Mouse (Mus musculus) neural tube, embryonic 12.5 days (tissue): ENCODE measurements at regions not wholly inside any gene's neighbourhood (a gene's known extent, or its start where the extent isn't known, plus 50 kb on each side); places are given as distances from the start of the nearest gene placed in this dataset.

Experiments used
- ATAC-seq: fragments of 200-750 bp; cut with Nextera tagmentation; 2 replicates; pipeline ENCODE4 v1.8.0; 2017; ENCODE audit warnings: low read depth, mild to moderate bottlenecking, moderate TSS enrichment, moderate library complexity; ENCODE audit not compliant: low FRiP score
- H3K27ac ChIP-seq: fragments of 300-500 bp; sonication (generic); 2 replicates; pipeline ENCODE4 v1.5.1; 2016
- H3K27me3 ChIP-seq: fragments of 300-500 bp; sonication (generic); replicated peaks from 2 replicates; pipeline ENCODE4 v1.6.1; 2016; ENCODE audit warnings: mild to moderate bottlenecking
- H3K36me3 ChIP-seq: fragments of 300-500 bp; sonication (generic); 2 replicates; pipeline ENCODE4 v1.6.1; 2016; ENCODE audit warnings: mild to moderate bottlenecking
- H3K4me1 ChIP-seq: fragments of 300-500 bp; sonication (generic); 2 replicates; pipeline ENCODE4 v1.6.1; 2016
- H3K4me2 ChIP-seq: fragments of 300-500 bp; sonication (generic); replicated peaks from 2 replicates; pipeline ENCODE4 v1.6.1; 2016; ENCODE audit warnings: mild to moderate bottlenecking
- H3K4me3 ChIP-seq: fragments of 300-500 bp; sonication (generic); 2 replicates; pipeline ENCODE4 v1.5.1; 2016
- H3K9ac ChIP-seq: fragments of 300-500 bp; sonication (generic); 2 replicates; pipeline ENCODE4 v1.6.1; 2016; ENCODE audit warnings: mild to moderate bottlenecking
- H3K9me3 ChIP-seq: fragments of 300-500 bp; sonication (generic); 2 replicates; pipeline ENCODE4 v1.6.1; 2016; ENCODE audit warnings: mild to moderate bottlenecking
- WGBS: fragments of 180-500 bp; shearing (Covaris S2); methylation state at CpG from one replicate; pipeline ENCODE4 v1.1.7; 2016; 5-methylcytosine and 5-hydroxymethylcytosine counted together

DNA sequence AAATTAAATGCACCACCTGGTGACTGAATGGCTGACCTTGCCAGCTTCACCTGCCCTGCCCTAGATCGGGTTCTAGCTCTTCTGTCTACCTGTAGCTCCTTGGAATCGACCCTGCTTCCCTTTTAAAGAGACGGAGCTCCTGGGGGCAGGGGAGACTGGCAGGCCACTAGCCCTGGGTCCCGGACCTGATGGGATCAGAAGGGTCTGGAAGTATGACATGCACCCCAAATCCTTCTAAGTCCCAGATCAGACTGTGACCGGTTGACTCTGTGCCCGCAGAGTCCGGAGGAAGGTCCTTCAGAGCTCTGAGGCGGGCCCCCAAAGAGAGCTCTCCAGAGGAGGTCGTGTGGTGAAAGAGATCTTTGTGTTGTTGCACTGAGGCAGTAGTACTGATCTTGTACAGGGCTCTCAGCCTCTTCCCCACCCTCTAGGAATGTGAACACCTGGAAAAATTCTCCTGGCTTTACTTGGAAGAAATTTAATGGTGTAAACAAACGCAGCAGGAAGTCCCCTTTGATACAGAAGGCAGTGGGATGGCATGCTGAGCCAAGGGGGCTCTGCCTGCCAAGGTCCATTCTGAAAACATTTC is 259.2 kb upstream of the Nr2f2 start:
- peak; percentile 67 for ATAC-seq
- 0 out of 2 replicates have a peak overlapping the region, but pooled peaks have one; percentile 0 for H3K9ac ChIP-seq
- H3K4me2 ChIP-seq = peak overlapping the region; percentile 59
- H3K36me3 ChIP-seq = no peaks in the 10 kb centered on the region
- H3K9me3 ChIP-seq = no peaks in the 10 kb centered on the region
- no peak overlapping the region for H3K27ac ChIP-seq
- no peak overlapping the region for H3K4me3 ChIP-seq
- 4% methylated on average over 10 of the region's 10 CpGs for WGBS
- peaks cover 25% of the 10 kb centered on the region for H3K4me1 ChIP-seq
- no peaks in the 10 kb centered on the region for H3K27me3 ChIP-seq

- ATAC-seq = peak; percentile 92
Measured at GRCm38 (mm10) chr7:70624727-70625642, 258.4 kb upstream of the Nr2f2 start.

GRCm38 (mm10) chr7:70624031-70624726 is 257.6 kb upstream of the Nr2f2 start:
- WGBS = 7% methylated on average over 16 of the region's 16 CpGs
- no peak overlapping the region for H3K4me3 ChIP-seq
- H3K27ac ChIP-seq = no peak overlapping the region
- ATAC-seq = no peak
- H3K4me2 ChIP-seq = peak overlapping the region; percentile 59
- no peak overlapping the region for H3K9ac ChIP-seq
- H3K4me1 ChIP-seq = peaks cover 25% of the 10 kb centered on the region
- H3K36me3 ChIP-seq = no peaks in the 10 kb centered on the region
- no peaks in the 10 kb centered on the region for H3K9me3 ChIP-seq
- H3K27me3 ChIP-seq = no peaks in the 10 kb centered on the region

More at GRCm38 (mm10) chr7:70624727-70625642, 258.4 kb upstream of the Nr2f2 start:
- 2% methylated on average over 30 of the region's 30 CpGs for WGBS
- Histone ChIP-seq H3K4me3 (peak overlapping the region; percentile 5; the same call in 1 of the 2 replicates), H3K9ac (no peak overlapping the region), H3K27ac (no peak overlapping the region), H3K27me3 (no peaks in the 10 kb centered on the region), H3K4me2 (peak overlapping the region; percentile 59), H3K9me3 (no peaks in the 10 kb centered on the region), H3K36me3 (no peaks in the 10 kb centered on the region), H3K4me1 (peaks cover 25% of the 10 kb centered on the region)

GRCm38 (mm10) chr7:70619400-70619799 is 252.9 kb upstream of the Nr2f2 start:
- Histone ChIP-seq H3K4me3 (no peak overlapping the region), H3K9ac (no peak overlapping the region), H3K9me3 (no peaks in the 10 kb centered on the region), H3K4me1 (peaks cover 6% of the 10 kb centered on the region), H3K27ac (no peak overlapping the region), H3K4me2 (no peak overlapping the region), H3K36me3 (no peaks in the 10 kb centered on the region), H3K27me3 (no peaks in the 10 kb centered on the region)
- no peak for ATAC-seq
- 93% methylated on average over 7 of the region's 7 CpGs for WGBS

- Histone ChIP-seq H3K36me3 (no peaks in the 10 kb centered on the region), H3K4me2 (no peak overlapping the region), H3K27me3 (no peaks in the 10 kb centered on the region), H3K9me3 (no peaks in the 10 kb centered on the region), H3K4me3 (no peak overlapping the region), H3K9ac (no peak overlapping the region), H3K27ac (no peak overlapping the region), H3K4me1 (no peaks in the 10 kb centered on the region)
- WGBS = 17% methylated on average over 5 of the region's 5 CpGs
- no peak for ATAC-seq
Measured at GRCm38 (mm10) chr7:70618270-70618669, 251.7 kb upstream of the Nr2f2 start.

DNA sequence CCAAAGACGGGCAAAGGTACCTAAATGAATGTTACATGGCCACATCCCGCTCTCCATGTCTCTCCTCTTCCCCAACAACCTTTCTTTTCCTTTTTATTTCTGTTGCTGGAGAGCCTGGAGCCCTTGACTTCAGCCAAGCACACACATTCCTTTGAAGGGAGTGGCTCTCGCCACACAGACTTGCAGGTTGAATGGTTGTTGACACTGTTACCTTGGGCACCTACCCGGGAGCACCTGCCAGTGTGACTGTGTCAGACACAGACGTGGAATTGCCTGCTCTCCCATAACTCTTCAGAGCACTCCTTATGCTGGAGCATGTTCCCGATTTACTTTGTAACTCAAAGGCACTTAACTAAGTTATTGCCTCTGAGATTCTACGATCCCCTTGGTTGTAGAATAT is 240.0 kb upstream of the Nr2f2 start:
- Histone ChIP-seq H3K9me3 (peaks cover 2% of the 10 kb centered on the region; the same call in 1 of the 2 replicates), H3K9ac (no peak overlapping the region), H3K4me2 (no peak overlapping the region), H3K36me3 (no peaks in the 10 kb centered on the region), H3K4me3 (no peak overlapping the region), H3K27me3 (no peaks in the 10 kb centered on the region), H3K4me1 (no peaks in the 10 kb centered on the region), H3K27ac (no peak overlapping the region)
- no peak for ATAC-seq
- 86% methylated on average over 7 of the region's 7 CpGs for WGBS

DNA sequence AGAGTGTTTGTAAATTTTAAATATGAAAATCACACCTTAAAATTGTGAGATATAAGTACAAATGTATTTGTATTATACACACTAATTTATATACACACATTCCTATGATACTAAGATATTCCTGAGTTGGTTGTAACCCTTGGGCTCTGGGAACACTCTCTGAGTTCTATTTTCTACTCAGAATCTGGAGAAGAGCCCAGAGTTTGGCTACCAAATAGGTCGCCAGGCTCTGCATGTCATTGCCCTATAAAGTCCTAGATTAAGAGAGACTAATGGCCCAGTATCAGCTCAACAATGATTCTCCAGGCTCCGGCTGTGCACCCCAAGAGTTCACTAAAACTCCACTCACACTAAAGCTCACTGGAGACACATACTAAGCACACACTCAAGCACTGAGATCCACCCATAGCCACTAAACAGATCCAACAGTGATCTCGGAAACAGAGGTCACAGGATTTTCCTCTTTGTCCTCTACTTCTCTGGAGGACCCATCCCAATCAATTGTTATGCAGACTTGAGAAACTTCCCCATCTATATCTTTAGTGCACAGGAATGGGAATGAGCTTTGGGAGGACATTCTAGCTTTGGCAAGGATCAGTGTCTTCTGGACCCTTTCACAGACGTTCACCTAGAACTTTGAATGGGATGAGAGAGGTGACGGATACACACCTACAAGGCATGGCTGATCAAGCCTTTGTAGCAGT is 238.1 kb upstream of the Nr2f2 start:
- Histone ChIP-seq H3K9me3 (peaks cover 3% of the 10 kb centered on the region; the same call in 1 of the 2 replicates), H3K4me2 (no peak overlapping the region), H3K4me1 (no peaks in the 10 kb centered on the region), H3K27me3 (no peaks in the 10 kb centered on the region), H3K9ac (no peak overlapping the region), H3K36me3 (no peaks in the 10 kb centered on the region), H3K4me3 (no peak overlapping the region), H3K27ac (no peak overlapping the region)
- no peak for ATAC-seq
- WGBS = 92% methylated on average over 5 of the region's 5 CpGs

- Histone ChIP-seq H3K4me2 (no peak overlapping the region), H3K27me3 (no peaks in the 10 kb centered on the region), H3K9ac (no peak overlapping the region), H3K4me1 (0 out of 2 replicates have a peak, but pooled peaks cover 3% of the 10 kb centered on the region), H3K36me3 (no peaks in the 10 kb centered on the region), H3K27ac (no peak overlapping the region), H3K9me3 (no peaks in the 10 kb centered on the region), H3K4me3 (no peak overlapping the region)
- 90% methylated on average over 6 of the region's 6 CpGs for WGBS
- no peak for ATAC-seq
Measured at GRCm38 (mm10) chr7:70593027-70593426, 226.5 kb upstream of the Nr2f2 start.

DNA sequence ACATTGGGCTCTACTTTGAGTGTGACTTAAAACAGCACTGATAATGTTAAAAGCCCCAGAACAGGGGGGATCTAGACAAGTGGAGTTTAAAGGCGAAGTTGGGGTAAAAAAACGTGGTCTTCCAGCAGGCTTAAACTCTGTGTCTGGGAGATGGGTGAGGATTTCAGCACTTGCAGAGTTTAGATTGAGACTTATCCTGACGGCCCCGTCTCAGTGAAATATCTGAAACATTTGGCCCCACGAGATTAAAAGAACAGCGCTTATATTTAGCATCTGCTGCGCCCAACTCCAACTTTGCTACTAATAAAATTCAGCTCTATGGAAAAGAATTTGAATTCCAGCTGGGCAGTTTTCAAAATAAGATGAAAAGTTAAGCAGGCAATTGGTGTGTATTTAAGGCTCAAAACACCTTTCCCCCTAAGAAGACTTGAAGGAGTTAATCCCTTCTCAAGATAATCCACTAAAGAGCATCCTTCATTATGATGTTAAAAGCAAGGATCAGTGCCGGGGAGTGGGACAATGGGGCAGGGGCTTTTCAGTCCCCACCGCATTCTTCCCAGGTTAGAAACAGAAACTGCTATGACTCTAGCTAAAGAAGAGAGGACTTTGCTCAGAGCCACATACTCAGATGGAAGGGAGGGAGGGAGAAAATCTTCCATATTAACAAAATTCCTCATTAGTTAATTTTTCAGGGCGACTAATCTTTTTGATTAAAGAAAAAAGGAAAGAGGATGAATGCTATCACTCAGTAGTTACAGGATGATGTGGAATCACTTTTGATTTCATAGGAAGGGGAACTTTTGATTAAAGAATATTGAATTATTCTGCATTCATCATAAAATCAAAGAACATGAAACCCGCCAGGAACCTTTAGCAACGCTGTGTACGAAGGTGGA is 225.1 kb upstream of the Nr2f2 start:
- H3K9ac ChIP-seq = no peak overlapping the region
- WGBS = 23% methylated on average over 13 of the region's 13 CpGs
- no peaks in the 10 kb centered on the region for H3K36me3 ChIP-seq
- 0 out of 2 replicates have a peak, but pooled peaks cover 3% of the 10 kb centered on the region for H3K4me1 ChIP-seq
- no peak overlapping the region for H3K4me3 ChIP-seq
- no peak for ATAC-seq
- H3K4me2 ChIP-seq = no peak overlapping the region
- H3K27me3 ChIP-seq = no peaks in the 10 kb centered on the region
- no peaks in the 10 kb centered on the region for H3K9me3 ChIP-seq
- no peak overlapping the region for H3K27ac ChIP-seq

DNA sequence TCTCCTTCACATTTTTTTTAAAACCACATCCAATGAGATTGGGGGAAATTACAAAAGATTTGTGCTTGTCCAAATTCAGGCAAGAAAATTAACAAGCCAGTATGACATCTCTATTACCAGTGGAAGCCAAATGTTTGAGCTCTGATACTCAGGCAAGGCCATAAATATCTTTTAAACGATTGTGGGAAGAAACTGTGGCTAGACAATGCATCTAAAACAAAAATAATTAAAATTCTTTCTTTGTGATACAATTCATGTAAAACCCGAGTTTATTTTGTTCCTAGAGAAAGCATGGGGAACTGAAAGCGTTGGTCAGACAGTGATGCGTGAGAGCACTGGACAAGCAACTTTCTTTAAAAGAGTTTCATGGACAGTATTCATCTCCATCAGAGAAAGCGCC is 223.2 kb upstream of the Nr2f2 start:
- no peak overlapping the region for H3K4me3 ChIP-seq
- H3K4me1 ChIP-seq = 0 out of 2 replicates have a peak, but pooled peaks cover 3% of the 10 kb centered on the region
- 45% methylated on average over 5 of the region's 5 CpGs for WGBS
- no peak for ATAC-seq
- no peaks in the 10 kb centered on the region for H3K36me3 ChIP-seq
- no peak overlapping the region for H3K27ac ChIP-seq
- H3K9me3 ChIP-seq = no peaks in the 10 kb centered on the region
- H3K27me3 ChIP-seq = no peaks in the 10 kb centered on the region
- no peak overlapping the region for H3K9ac ChIP-seq
- H3K4me2 ChIP-seq = no peak overlapping the region

- H3K4me3 ChIP-seq = no peak overlapping the region
- H3K4me2 ChIP-seq = no peak overlapping the region
- H3K27ac ChIP-seq = no peak overlapping the region
- H3K36me3 ChIP-seq = no peaks in the 10 kb centered on the region
- H3K27me3 ChIP-seq = no peaks in the 10 kb centered on the region
- H3K4me1 ChIP-seq = 0 out of 2 replicates have a peak, but pooled peaks cover 3% of the 10 kb centered on the region
- ATAC-seq = no peak
- no peak overlapping the region for H3K9ac ChIP-seq
- WGBS = 94% methylated on average over 1 of the region's 1 CpGs
- no peaks in the 10 kb centered on the region for H3K9me3 ChIP-seq
Measured at GRCm38 (mm10) chr7:70588061-70588460, 221.5 kb upstream of the Nr2f2 start.
